Mouse (Mus musculus): ENCODE data around the gene Grap2.

Grap2 gene

GRCm38 (mm10) chr15:80572291-80572690 lies at the start of gene Grap2:
Grap2 (plus strand) TSS chr15:80572594.
- no peak for DNase-seq (ENCODE audit: low read depth, low spot score)

- DNase-seq (ENCODE audit: low read depth, low spot score), result peak; percentile 71
Observed at GRCm38 (mm10) chr15:80529955-80530869, 42.2 kb upstream of the Grap2 start.

GRCm38 (mm10) chr15:80531026-80531425 lies 41.4 kb upstream of the Grap2 start:
- DNase-seq (ENCODE audit: low read depth, low spot score), result no peak

GRCm38 (mm10) chr15:80532281-80533072 lies 39.9 kb upstream of the Grap2 start:
- no peak for DNase-seq (ENCODE audit: low read depth, low spot score)

DNA sequence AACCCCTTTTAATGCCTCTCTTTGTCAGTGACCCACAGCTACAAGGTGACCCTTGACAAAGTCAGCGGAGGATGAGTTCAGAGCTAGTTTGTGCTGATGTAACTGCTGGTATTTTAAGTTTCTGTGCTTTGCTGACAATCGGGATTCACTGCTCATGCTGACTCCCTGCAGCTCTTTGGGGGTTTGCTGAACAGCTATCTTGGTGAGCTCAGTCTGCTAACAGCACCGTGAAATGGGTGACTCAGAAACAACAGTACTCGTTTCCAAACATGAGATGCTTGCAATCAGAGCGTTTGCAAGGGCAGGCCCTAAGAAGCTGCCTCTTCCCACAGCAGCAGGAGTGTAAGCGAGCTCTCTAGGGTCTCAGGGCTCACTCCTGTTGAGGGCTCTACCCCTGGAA lies 39.1 kb upstream of the Grap2 start:
- DNase-seq (ENCODE audit: low read depth, low spot score), result peak; percentile 64

DNA sequence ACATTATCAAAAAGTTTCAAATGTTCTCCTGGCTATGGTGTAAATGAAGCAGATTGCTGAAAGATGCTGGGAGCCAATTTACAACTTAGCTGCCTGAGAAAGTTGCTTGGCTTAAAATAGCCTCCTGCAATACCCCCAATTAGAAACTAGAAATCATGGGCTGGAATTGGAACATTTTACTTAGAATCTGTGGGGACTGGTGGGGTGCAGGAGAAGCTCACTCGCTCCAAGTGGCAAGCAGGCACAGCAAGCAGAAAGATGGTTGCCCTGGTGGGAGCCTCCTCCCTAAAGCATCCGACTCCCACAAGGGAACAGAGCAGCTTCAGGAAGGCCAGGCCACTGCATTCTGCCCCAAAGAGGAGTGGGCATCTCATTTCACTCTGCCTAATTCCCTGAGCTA lies 36.3 kb upstream of the Grap2 start:
- DNase-seq (ENCODE audit: low read depth, low spot score), result peak; percentile 83

DNA sequence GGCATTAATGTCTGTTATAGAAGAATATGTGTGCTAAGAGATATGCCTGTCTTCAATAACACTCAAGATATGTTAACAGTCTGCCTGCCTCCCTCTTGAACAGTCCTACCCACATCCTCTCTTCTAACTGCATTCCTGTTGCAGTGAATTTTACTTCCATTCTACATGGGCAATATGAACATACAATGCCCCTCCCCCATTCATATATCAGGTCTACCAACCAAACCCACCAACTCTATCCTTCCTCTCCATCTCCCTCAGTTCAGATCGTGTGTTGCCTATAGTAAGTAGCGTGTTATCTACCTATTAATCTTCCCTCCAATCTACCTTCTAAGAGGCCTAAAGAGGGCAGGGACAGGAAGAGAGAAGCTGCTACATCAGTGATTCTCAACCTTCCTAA lies 34.3 kb upstream of the Grap2 start:
- DNase-seq (ENCODE audit: low read depth, low spot score), result no peak

DNA sequence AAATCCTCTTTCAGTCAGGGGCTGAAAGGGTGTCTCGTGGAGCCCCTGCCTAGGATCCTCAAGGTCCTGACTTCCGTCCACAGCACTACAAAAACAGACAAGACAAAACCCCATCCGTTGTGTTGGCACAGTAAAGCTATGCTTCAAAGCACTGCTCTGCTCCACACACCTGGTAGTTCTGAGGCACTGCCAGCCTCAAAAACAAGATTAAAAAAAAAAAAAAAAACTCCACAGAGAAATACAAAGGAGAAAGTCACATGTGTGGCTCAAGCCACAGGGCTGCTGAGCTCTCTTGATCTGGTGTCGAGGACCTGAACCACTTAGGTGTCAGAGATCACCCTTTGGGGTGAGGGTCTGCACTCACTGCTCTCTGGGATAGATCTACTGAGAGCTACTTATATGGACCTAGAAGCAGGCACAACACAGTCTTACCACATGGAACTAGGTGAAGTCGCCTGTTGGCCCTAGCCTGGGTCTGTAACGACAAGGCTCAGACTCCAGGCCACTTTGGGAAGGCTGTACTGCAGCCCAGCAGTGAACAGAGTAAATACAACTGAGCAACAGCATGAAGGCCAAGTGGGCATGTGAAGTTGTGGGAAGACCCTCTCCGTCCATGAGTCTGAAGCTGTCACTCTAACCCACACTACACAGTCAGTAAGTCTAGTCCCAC lies 33.6 kb upstream of the Grap2 start:
- DNase-seq (ENCODE audit: low read depth, low spot score), result no peak

DNA sequence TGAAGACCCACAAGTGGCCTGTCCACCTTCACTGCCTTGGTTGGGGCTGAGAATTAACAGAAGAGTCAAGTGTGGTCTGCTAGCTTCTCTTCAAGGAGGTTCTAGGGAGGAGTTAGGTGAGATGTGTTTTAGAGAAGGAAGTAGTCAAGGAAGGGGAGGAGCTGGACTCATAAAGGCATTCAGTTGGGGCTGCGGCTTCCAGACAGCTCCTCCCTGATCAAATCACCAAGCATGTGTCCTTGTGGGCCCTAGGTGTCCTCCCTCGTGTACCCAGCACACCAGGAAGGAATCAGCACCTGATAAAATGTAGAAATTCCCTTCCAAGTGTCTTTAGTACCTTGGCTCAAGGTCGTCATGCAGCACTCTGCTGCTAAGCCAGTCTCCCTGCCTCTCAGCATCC lies 28.3 kb upstream of the Grap2 start:
- DNase-seq (ENCODE audit: low read depth, low spot score), result no peak

- no peak for DNase-seq (ENCODE audit: low read depth, low spot score)
Observed at GRCm38 (mm10) chr15:80545430-80545829, 27.0 kb upstream of the Grap2 start.

- DNase-seq (ENCODE audit: low read depth, low spot score), result no peak
Observed at GRCm38 (mm10) chr15:80554860-80555822, 17.3 kb upstream of the Grap2 start.

GRCm38 (mm10) chr15:80556021-80556420 lies 16.4 kb upstream of the Grap2 start:
- DNase-seq (ENCODE audit: low read depth, low spot score), result no peak

GRCm38 (mm10) chr15:80557745-80558144 lies 14.6 kb upstream of the Grap2 start:
- DNase-seq (ENCODE audit: low read depth, low spot score), result no peak

DNA sequence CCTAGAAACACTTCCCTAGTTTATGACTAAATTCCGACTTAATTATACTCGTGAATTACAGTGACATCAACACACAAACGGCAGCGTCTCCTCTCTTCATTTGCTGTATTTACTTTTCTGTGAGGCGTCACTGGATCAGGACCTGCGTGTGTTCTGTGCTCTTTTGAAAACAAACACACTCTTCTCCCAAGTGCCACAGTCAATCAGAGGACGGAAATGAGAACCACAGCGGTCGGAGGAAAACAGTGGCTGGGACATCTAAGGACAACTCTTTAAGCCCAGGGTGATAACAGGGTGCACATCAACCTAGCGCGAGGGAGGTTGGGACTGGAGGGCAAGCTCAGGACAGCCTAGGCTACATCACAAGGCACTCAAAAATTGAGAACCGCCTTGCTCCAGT lies 12.9 kb upstream of the Grap2 start:
- no peak for DNase-seq (ENCODE audit: low read depth, low spot score)

GRCm38 (mm10) chr15:80559978-80560377 lies 12.4 kb upstream of the Grap2 start:
- no peak for DNase-seq (ENCODE audit: low read depth, low spot score)

- DNase-seq (ENCODE audit: low read depth, low spot score), result no peak
Observed at GRCm38 (mm10) chr15:80560646-80561580, 11.5 kb upstream of the Grap2 start.

- no peak for DNase-seq (ENCODE audit: low read depth, low spot score)
Observed at GRCm38 (mm10) chr15:80562446-80562845, 9.9 kb upstream of the Grap2 start.

GRCm38 (mm10) chr15:80563634-80564208 lies 8.7 kb upstream of the Grap2 start:
- DNase-seq (ENCODE audit: low read depth, low spot score), result no peak

DNA sequence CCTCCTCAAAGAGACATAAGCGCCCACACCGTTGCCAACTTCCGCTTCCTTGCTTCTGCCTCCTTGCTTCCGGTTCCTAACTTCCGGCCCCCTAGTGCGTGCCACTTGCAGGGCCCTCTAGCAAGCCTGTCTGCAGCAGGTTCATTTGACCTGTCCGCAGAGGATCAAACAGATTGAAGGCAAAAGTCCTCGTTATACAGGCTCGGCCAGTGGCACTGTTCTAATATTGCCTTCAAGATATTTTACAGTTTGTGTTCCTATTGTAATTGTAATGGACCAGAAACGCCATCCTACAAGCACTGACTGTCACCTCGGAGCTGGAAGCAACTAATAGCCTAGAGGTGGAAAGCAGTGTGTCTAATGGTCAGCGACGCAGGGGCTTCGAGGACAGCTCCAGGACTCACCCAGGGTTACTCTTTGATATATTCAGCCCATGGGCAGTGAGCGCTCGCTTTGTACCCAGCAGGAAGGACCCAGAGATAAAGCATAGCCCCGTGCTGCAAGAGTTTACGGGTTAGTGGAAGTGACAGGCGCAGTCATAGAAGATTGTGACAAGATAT lies 7.2 kb upstream of the Grap2 start, which contains the start of gene Enthd1:
Gene Enthd1, minus strand, starts transcription at position 51 of the 560 bp plus-strand sequence.
- no peak for DNase-seq (ENCODE audit: low read depth, low spot score)
